In genomic region chr3:40846473-40846956, GRCm38 (mm10) we compare ENCODE assay signal across 8 mouse cellular contexts. TPM values are rescaled to one million over a fixed set of nuclear protein-coding genes. Genes with fewer than 3 reads are reported as not detected.
DNase-seq lines count a peak whose midpoint lies in the region; ATAC-seq lines count a peak whose summit lies in the region.
"Not testable (repeated sequence)": the region's sequence is repeated elsewhere in the genome, so short reads cannot be mapped to it uniquely, and the experiment has no call there.

Mfsd8 (minus strand) TSS chr3:40846886.

- H3K27ac ChIP-seq in brown adipose tissue, adult 24 weeks (replicated peaks; ENCODE audit: low read depth, low read length), result peak within 1 kb of the TSS; percentile 83
- peak within 1 kb of the TSS; percentile 85 for H3K27ac ChIP-seq in heart, embryonic 13.5 days (replicated peaks)
- H3K27ac ChIP-seq in liver, embryonic 12.5 days, result peak within 1 kb of the TSS; percentile 87
- peak within 1 kb of the TSS; percentile 84 for H3K27ac ChIP-seq in stomach, embryonic 15.5 days

- peak within 1 kb of the TSS; percentile 77 for H3K4me2 ChIP-seq in heart, embryonic 13.5 days
- peak within 1 kb of the TSS; percentile 78 for H3K4me2 ChIP-seq in liver, embryonic 12.5 days
- peak within 1 kb of the TSS; percentile 73 for H3K4me2 ChIP-seq in stomach, embryonic 15.5 days

- H3K36me3 ChIP-seq in heart, embryonic 13.5 days; liver, embryonic 12.5 days; stomach, embryonic 15.5 days: not testable (repeated sequence)

- peak; percentile 98 for DNase-seq in CD4-positive, CD25-positive, alpha-beta regulatory T cell, adult 2 months (ENCODE audit: low read depth, low spot score)
- DNase-seq in fat pad, adult 2 months (ENCODE audit: extremely low read depth, low read depth, low spot score), result peak; percentile 63
- DNase-seq in kidney, postnatal 10 days, result peak; percentile 96
- DNase-seq in natural killer cell, adult 2 months (ENCODE audit: low spot score in 2 of 2), result peak; percentile 94 to 97

- under 1% methylated on average over 38 of the region's 39 CpGs for WGBS in heart, embryonic 13.5 days
- under 1% methylated on average over 39 of the region's 39 CpGs for WGBS in liver, embryonic 12.5 days (ENCODE audit: insufficient replicate concordance)
- under 1% methylated on average over 39 of the region's 39 CpGs for WGBS in stomach, embryonic 15.5 days

- H3K9me3 ChIP-seq in heart, embryonic 13.5 days; liver, embryonic 12.5 days (replicated peaks); stomach, embryonic 15.5 days: not testable (repeated sequence)

- ATAC-seq in heart, embryonic 13.5 days (ENCODE audit: extremely low read depth, insufficient number of reproducible peaks, low FRiP score, low TSS enrichment), result peak; percentile 98
- peak; percentile 98 for ATAC-seq in liver, embryonic 12.5 days
- peak; percentile 98 for ATAC-seq in stomach, embryonic 15.5 days (ENCODE audit: insufficient read depth, low FRiP score, low read depth)

- peak within 1 kb of the TSS; percentile 72 for H3K4me3 ChIP-seq in brown adipose tissue, adult 24 weeks (ENCODE audit: insufficient read depth, low read depth, low read length)
- H3K4me3 ChIP-seq in heart, embryonic 13.5 days, result peak within 1 kb of the TSS; percentile 64
- peak within 1 kb of the TSS; percentile 64 for H3K4me3 ChIP-seq in liver, embryonic 12.5 days
- peak within 1 kb of the TSS; percentile 53 for H3K4me3 ChIP-seq in stomach, embryonic 15.5 days (replicated peaks)

- H3K27me3 ChIP-seq in heart, embryonic 13.5 days (replicated peaks); liver, embryonic 12.5 days (replicated peaks); stomach, embryonic 15.5 days (replicated peaks): not testable (repeated sequence)

- peak within 1 kb of the TSS; percentile 79 for H3K9ac ChIP-seq in heart, embryonic 13.5 days
- peak within 1 kb of the TSS; percentile 77 for H3K9ac ChIP-seq in liver, embryonic 12.5 days
- peak within 1 kb of the TSS; percentile 16; the same call in 1 of the 2 replicates for H3K9ac ChIP-seq in stomach, embryonic 15.5 days

- H3K4me1 ChIP-seq in brown adipose tissue, adult 24 weeks (ENCODE audit: control insufficient read depth, insufficient read depth, insufficient read length, low read length); heart, embryonic 13.5 days; stomach, embryonic 15.5 days: not testable (repeated sequence)
- H3K4me1 ChIP-seq in liver, embryonic 12.5 days, result peaks cover 12% of the 10 kb centered on the region

RNA-seq across cellular contexts. Expression of gene Mfsd8, which starts in this region (rescaled TPM):
- 18.8 and 19.8 TPM in 2 replicates for polyA plus RNA-seq in brown adipose tissue, adult 24 weeks (2012; ENCODE audit: insufficient read depth, insufficient read length, missing spikeins)
- polyA plus RNA-seq in heart, embryonic 13.5 days (2015; fragmentation: Nextera tagmentation; extraction: Ambion mirVana), result 5.3 and 5.5 TPM in 2 replicates
- 5.7 and 6.1 TPM in 2 replicates for polyA plus RNA-seq in liver, embryonic 12.5 days (2016; fragmentation: Nextera tagmentation; extraction: Ambion mirVana)
- 5.7 and 6.3 TPM in 2 replicates for polyA plus RNA-seq in stomach, embryonic 15.5 days (2015; fragmentation: Nextera tagmentation; extraction: Ambion mirVana)

Comparison
In these comparisons a context has a peak if more than half of its experiments do, and no peak if none do; other contexts are left out.
1. Peak in every context shown above with its lines: DNase-seq, ATAC-seq, H3K4me3 ChIP-seq and H3K27ac ChIP-seq.
2. H3K9ac ChIP-seq: peak in every context shown above with its lines; median percentile 79 in heart, embryonic 13.5 days; 77 in liver, embryonic 12.5 days; 16 in stomach, embryonic 15.5 days.